Mouse (Mus musculus) liver, adult 2 months (tissue): ENCODE data around the gene Mettl24. TPM values are rescaled to one million over a fixed set of nuclear protein-coding genes. Genes with fewer than 3 reads are reported as not detected.
"Not testable (repeated sequence)": the region's sequence is repeated elsewhere in the genome, so short reads cannot be mapped to it uniquely, and the experiment has no call there.

Experiments
- DNase-seq: peaks from one replicate; pipeline ENCODE4 v3.0.0-alpha.2; 2011; ENCODE audit warnings: low read depth, low spot score; ENCODE audit errors: extremely low read depth
- H3K27ac ChIP-seq: fragments of 200-500 bp; replicated peaks from 2 replicates; pipeline ENCODE4 v1.5.1; 2012; ENCODE audit warnings: low read depth, mild to moderate bottlenecking, control low read depth, inconsistent platforms, low read length; ENCODE audit not compliant: insufficient read depth
- H3K27me3 ChIP-seq: fragments of 200-500 bp; 2 replicates; pipeline ENCODE4 v1.6.1; 2012; ENCODE audit warnings: mild to moderate bottlenecking, moderate library complexity, low read length, inconsistent platforms; ENCODE audit not compliant: control insufficient read depth, insufficient read depth
- H3K36me3 ChIP-seq: fragments of 200-500 bp; 2 replicates; pipeline ENCODE4 v1.6.1; 2012; ENCODE audit warnings: low read length, inconsistent platforms; ENCODE audit not compliant: control insufficient read depth, insufficient read depth
- H3K4me1 ChIP-seq: fragments of 200-500 bp; 2 replicates; pipeline ENCODE4 v1.6.1; 2011; ENCODE audit warnings: low read length; ENCODE audit not compliant: control insufficient read depth, insufficient read depth
- H3K4me3 ChIP-seq: fragments of 200-500 bp; 2 replicates; pipeline ENCODE4 v1.5.1; 2011; ENCODE audit warnings: low read depth, mild to moderate bottlenecking, control low read depth, low read length, moderate library complexity; ENCODE audit not compliant: insufficient read depth
- H3K79me2 ChIP-seq: fragments of 200-500 bp; 2 replicates; pipeline ENCODE4 v1.6.1; 2012; ENCODE audit warnings: inconsistent platforms, mild to moderate bottlenecking, low read length, moderate library complexity; ENCODE audit not compliant: control insufficient read depth, insufficient read depth
- H3K9ac ChIP-seq: fragments of 200-500 bp; 2 replicates; pipeline ENCODE4 v1.6.1; 2012; ENCODE audit warnings: low read depth, mild to moderate bottlenecking, control low read depth, inconsistent platforms, low read length
- CTCF ChIP-seq: fragments of 200-500 bp; IDR thresholded peaks from 2 replicates; pipeline ENCODE4 v1.5.1; 2011; ENCODE audit warnings: low read depth, low read length, control low read depth
- POLR2A ChIP-seq: fragments of 200-500 bp; IDR thresholded peaks from 2 replicates; pipeline ENCODE4 v1.6.1; 2011; ENCODE audit warnings: low read length, control low read depth; ENCODE audit not compliant: insufficient read depth; ENCODE audit errors: extremely low read depth
- WGBS: fragments of 180-500 bp; shearing (Covaris S2); methylation state at CpG from one replicate; pipeline ENCODE4 v1.1.7; 2018; 5-methylcytosine and 5-hydroxymethylcytosine counted together
- polyA plus RNA-seq: library from polyadenylated mRNA; depleted of rRNA; stranded (reverse); fragments of >200 nt; gene quantifications from 2 replicates; pipeline ENCODE4 v1.2.3, GENCODE M21; 2012
- total RNA-seq: library from RNA; depleted of rRNA; stranded (reverse); fragments of >200 nt; gene quantifications from 2 replicates; pipeline ENCODE4 v1.2.3, GENCODE M21; 2014

The Mettl24 gene
- total and polyA plus RNA-seq, 2 experiments, result 0.09 TPM; not detected in 1

- DNase-seq, result no peak
These were observed 122.1 kb downstream of the Mettl24 start for GRCm38 (mm10) chr10:40805221-40805620.

GRCm38 (mm10) chr10:40806221-40806620, 123.1 kb downstream of the Mettl24 start:
- WGBS, result 77% methylated on average over 4 of the region's 4 CpGs
- H3K36me3 ChIP-seq, result no peaks in the 10 kb centered on the region
- peak; percentile 30 for DNase-seq
- H3K4me3 ChIP-seq, result no peak overlapping the region
- no peak overlapping the region for H3K9ac ChIP-seq
- TF ChIP-seq CTCF (no peak), POLR2A (no peak)
- H3K4me1 ChIP-seq, result no peaks in the 10 kb centered on the region
- H3K27ac ChIP-seq, result no peak overlapping the region
- no peaks in the 10 kb centered on the region for H3K27me3 ChIP-seq
- H3K79me2 ChIP-seq, result no peaks in the 10 kb centered on the region

More at GRCm38 (mm10) chr10:40805221-40805620, 122.1 kb downstream of the Mettl24 start:
- H3K27ac ChIP-seq, result no peak overlapping the region
- H3K36me3 ChIP-seq, result no peaks in the 10 kb centered on the region
- no peak overlapping the region for H3K9ac ChIP-seq
- no peaks in the 10 kb centered on the region for H3K4me1 ChIP-seq
- no peaks in the 10 kb centered on the region for H3K79me2 ChIP-seq
- TF ChIP-seq CTCF (no peak), POLR2A (no peak)
- H3K27me3 ChIP-seq, result no peaks in the 10 kb centered on the region
- WGBS, result 92% methylated on average over 1 of the region's 1 CpGs
- no peak overlapping the region for H3K4me3 ChIP-seq

- not testable (repeated sequence) for H3K27ac ChIP-seq, H3K79me2 ChIP-seq, H3K27me3 ChIP-seq, H3K4me1 ChIP-seq, H3K9ac ChIP-seq, H3K4me3 ChIP-seq, DNase-seq, H3K36me3 ChIP-seq
- 52% methylated on average over 5 of the region's 5 CpGs for WGBS
These were observed 126.4 kb downstream of the Mettl24 start for GRCm38 (mm10) chr10:40809411-40809910.

GRCm38 (mm10) chr10:40813627-40814026, 130.5 kb downstream of the Mettl24 start:
- Histone ChIP-seq H3K4me1 (no peaks in the 10 kb centered on the region), H3K4me3 (no peak overlapping the region), H3K79me2 (no peaks in the 10 kb centered on the region), H3K27ac (no peak overlapping the region), H3K36me3 (no peaks in the 10 kb centered on the region), H3K9ac (no peak overlapping the region), H3K27me3 (no peaks in the 10 kb centered on the region)
- peak; percentile 16 for DNase-seq
- WGBS, result 69% methylated on average over 4 of the region's 4 CpGs
- no peak for TF ChIP-seq POLR2A
- TF ChIP-seq CTCF, result peak; percentile 45

GRCm38 (mm10) chr10:40816471-40816870, 133.4 kb downstream of the Mettl24 start:
- Histone ChIP-seq H3K9ac (no peak overlapping the region), H3K79me2 (no peaks in the 10 kb centered on the region), H3K4me3 (no peak overlapping the region), H3K27ac (no peak overlapping the region), H3K36me3 (no peaks in the 10 kb centered on the region), H3K27me3 (no peaks in the 10 kb centered on the region), H3K4me1 (no peaks in the 10 kb centered on the region)
- TF ChIP-seq CTCF (no peak), POLR2A (no peak)
- WGBS, result 43% methylated on average over 6 of the region's 6 CpGs
- DNase-seq, result peak; percentile 12

GRCm38 (mm10) chr10:40825952-40826351, 142.9 kb downstream of the Mettl24 start:
- 88% methylated on average over 6 of the region's 6 CpGs for WGBS
- TF ChIP-seq POLR2A (no peak), CTCF (no peak)

GRCm38 (mm10) chr10:40827706-40828105, 144.6 kb downstream of the Mettl24 start:
- 91% methylated on average over 4 of the region's 4 CpGs for WGBS

More at GRCm38 (mm10) chr10:40825952-40826351, 142.9 kb downstream of the Mettl24 start:
- Histone ChIP-seq H3K4me1 (no peaks in the 10 kb centered on the region), H3K27me3 (no peaks in the 10 kb centered on the region), H3K27ac (no peak overlapping the region), H3K9ac (no peak overlapping the region), H3K36me3 (peaks cover 9% of the 10 kb centered on the region), H3K79me2 (no peaks in the 10 kb centered on the region), H3K4me3 (no peak overlapping the region)
- DNase-seq, result no peak

More at GRCm38 (mm10) chr10:40827706-40828105, 144.6 kb downstream of the Mettl24 start:
- Histone ChIP-seq H3K27ac (no peak overlapping the region), H3K4me1 (no peaks in the 10 kb centered on the region), H3K4me3 (no peak overlapping the region), H3K27me3 (no peaks in the 10 kb centered on the region), H3K9ac (no peak overlapping the region), H3K79me2 (no peaks in the 10 kb centered on the region), H3K36me3 (peaks cover 16% of the 10 kb centered on the region)
- no peak for DNase-seq
- no peak for TF ChIP-seq POLR2A
- TF ChIP-seq CTCF, result no peak
